Mouse (Mus musculus) midbrain, embryonic 11.5 days (tissue): ENCODE results near the gene Cmtm8. TPM values are rescaled to one million over a fixed set of nuclear protein-coding genes. Genes with fewer than 3 reads are reported as not detected.

Experiments
- ATAC-seq: fragments of 200-750 bp; cut with Nextera tagmentation; 2 replicates; pipeline ENCODE4 v1.8.0; 2017; ENCODE audit warnings: moderate TSS enrichment, moderate library complexity; ENCODE audit not compliant: low FRiP score
- DNase-seq: peaks from one replicate; pipeline ENCODE4 v3.0.0; 2015; ENCODE audit warnings: low spot score; ENCODE audit errors: missing footprints
- H3K27ac ChIP-seq: fragments of 300-500 bp; sonication (generic); 2 replicates; pipeline ENCODE4 v1.5.1; 2014; ENCODE audit warnings: low read depth, low read length
- H3K27me3 ChIP-seq: fragments of 300-500 bp; sonication (generic); 2 replicates; pipeline ENCODE4 v1.6.1; 2014; ENCODE audit warnings: mild to moderate bottlenecking, low read length, moderate library complexity, mixed read lengths; ENCODE audit not compliant: control insufficient read depth, insufficient read depth
- H3K36me3 ChIP-seq: fragments of 300-500 bp; sonication (generic); 2 replicates; pipeline ENCODE4 v1.6.1; 2014; ENCODE audit warnings: mild to moderate bottlenecking, low read length, moderate library complexity, mixed read lengths; ENCODE audit not compliant: control insufficient read depth, insufficient read depth
- H3K4me1 ChIP-seq: fragments of 300-500 bp; sonication (generic); 2 replicates; pipeline ENCODE4 v1.6.1; 2014; ENCODE audit warnings: low read length; ENCODE audit not compliant: control insufficient read depth, insufficient read depth
- H3K4me2 ChIP-seq: fragments of 300-500 bp; sonication (generic); 2 replicates; pipeline ENCODE4 v1.6.1; 2014; ENCODE audit warnings: mild to moderate bottlenecking, moderate library complexity
- H3K4me3 ChIP-seq: fragments of 300-500 bp; sonication (generic); 2 replicates; pipeline ENCODE4 v1.5.1; 2014; ENCODE audit warnings: low read depth, low read length
- H3K9ac ChIP-seq: fragments of 300-500 bp; sonication (generic); 2 replicates; pipeline ENCODE4 v1.6.1; 2014; ENCODE audit warnings: low read length
- H3K9me3 ChIP-seq: fragments of 300-500 bp; sonication (generic); 2 replicates; pipeline ENCODE4 v1.6.1; 2016; ENCODE audit warnings: low read length; ENCODE audit not compliant: control insufficient read depth
- WGBS: fragments of 180-500 bp; shearing (Covaris S2); extraction: QIAGEN DNeasy Blood & Tissue Kit; methylation state at CpG from one replicate; pipeline ENCODE4 v1.1.7; 2014; 5-methylcytosine and 5-hydroxymethylcytosine counted together
- polyA plus RNA-seq: library from polyadenylated mRNA; unstranded; fragments of >200 nt; fragmentation: Nextera tagmentation; extraction: Ambion mirVana; gene quantifications from 2 replicates; pipeline ENCODE4 v1.2.1, GENCODE M21; 2014

Cmtm8 gene
- polyA plus RNA-seq, 1 experiment from 2014 or later = 15.5 TPM

DNA sequence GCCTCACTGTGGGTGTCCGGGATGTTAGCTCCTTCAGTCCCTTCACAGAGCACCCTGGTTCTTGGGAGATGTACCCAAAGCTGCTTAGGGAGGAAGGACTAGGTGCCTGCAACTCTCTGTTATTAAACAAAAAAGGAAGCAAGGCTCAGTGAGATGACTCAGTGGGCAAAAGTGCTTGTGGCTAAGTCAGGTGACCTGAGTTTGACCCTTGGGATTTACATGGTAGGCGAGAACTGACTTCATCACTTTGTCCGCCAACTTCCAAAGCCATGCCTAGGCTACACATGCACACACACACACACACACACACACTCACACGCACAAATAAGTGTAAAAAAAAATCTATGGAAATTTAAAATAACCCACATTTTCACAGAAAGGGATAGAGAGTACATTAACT lies 32.0 kb downstream of the Cmtm8 start:
- Histone ChIP-seq H3K27me3 (no peaks in the 10 kb centered on the region), H3K36me3 (no peaks in the 10 kb centered on the region), H3K27ac (no peak overlapping the region), H3K4me2 (no peak overlapping the region), H3K4me1 (no peaks in the 10 kb centered on the region), H3K4me3 (no peak overlapping the region), H3K9ac (no peak overlapping the region), H3K9me3 (no peaks in the 10 kb centered on the region)
- DNase-seq (no peak), ATAC-seq (no peak)
- 89% methylated on average over 4 of the region's 4 CpGs for WGBS

- no peak overlapping the region for H3K4me2 ChIP-seq
- DNase-seq (no peak), ATAC-seq (no peak)
- H3K9me3 ChIP-seq = no peaks in the 10 kb centered on the region
- H3K4me3 ChIP-seq = no peak overlapping the region
- no peaks in the 10 kb centered on the region for H3K36me3 ChIP-seq
- 80% methylated on average over 11 of the region's 11 CpGs for WGBS
- no peaks in the 10 kb centered on the region for H3K27me3 ChIP-seq
- no peak overlapping the region for H3K27ac ChIP-seq
- H3K9ac ChIP-seq = no peak overlapping the region
- H3K4me1 ChIP-seq = no peaks in the 10 kb centered on the region
These were observed 33.1 kb downstream of the Cmtm8 start for GRCm38 (mm10) chr9:114810837-114811236.

DNA sequence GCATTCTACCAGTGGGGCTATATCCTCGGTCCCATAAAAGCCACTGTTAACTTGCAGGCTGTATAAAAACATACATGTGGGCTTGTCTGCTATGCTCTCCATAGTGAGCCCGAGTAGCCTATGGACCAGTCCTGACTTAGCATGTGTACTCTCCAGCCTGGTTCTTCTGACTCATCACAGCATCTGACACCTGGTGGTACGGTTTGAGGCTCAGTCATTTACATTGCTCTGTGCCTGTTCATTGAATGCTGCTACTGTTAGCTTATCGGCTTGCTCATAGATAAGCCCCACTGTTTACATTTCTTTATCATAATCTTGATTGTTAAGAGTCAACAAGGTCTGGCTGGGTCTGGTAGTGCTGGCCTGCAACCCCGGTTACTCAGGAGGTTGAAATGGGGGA lies 35.3 kb downstream of the Cmtm8 start:
- H3K27ac ChIP-seq = no peak overlapping the region
- WGBS = 83% methylated on average over 5 of the region's 5 CpGs
- no peak overlapping the region for H3K4me3 ChIP-seq
- DNase-seq = no peak
- no peaks in the 10 kb centered on the region for H3K27me3 ChIP-seq
- H3K36me3 ChIP-seq = no peaks in the 10 kb centered on the region
- no peak for ATAC-seq
- no peaks in the 10 kb centered on the region for H3K4me1 ChIP-seq
- H3K4me2 ChIP-seq = no peak overlapping the region
- H3K9me3 ChIP-seq = no peaks in the 10 kb centered on the region
- H3K9ac ChIP-seq = no peak overlapping the region

DNA sequence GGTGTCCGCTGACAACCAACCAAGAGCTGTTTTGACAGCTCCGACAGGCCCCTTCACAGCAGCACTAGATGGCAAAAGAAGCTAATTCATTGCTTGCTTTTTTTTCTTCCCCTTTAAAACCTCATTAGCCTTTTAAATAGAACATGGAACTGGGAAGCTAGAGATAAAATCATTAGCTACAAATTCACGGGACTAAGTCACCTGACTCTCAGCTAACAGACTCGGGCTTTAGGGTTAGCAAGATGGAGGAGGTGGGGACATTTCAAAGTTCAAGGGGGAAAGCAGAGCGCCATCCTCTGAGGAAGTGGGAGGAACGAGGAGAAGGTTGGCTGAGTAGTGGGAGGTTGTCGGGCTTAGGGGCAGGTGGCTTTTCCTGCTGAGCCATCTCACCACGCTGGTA lies 36.7 kb downstream of the Cmtm8 start:
- ATAC-seq (no peak), DNase-seq (no peak)
- Histone ChIP-seq H3K4me3 (no peak overlapping the region), H3K9me3 (no peaks in the 10 kb centered on the region), H3K4me2 (no peak overlapping the region), H3K4me1 (no peaks in the 10 kb centered on the region), H3K36me3 (no peaks in the 10 kb centered on the region), H3K27me3 (no peaks in the 10 kb centered on the region), H3K9ac (no peak overlapping the region), H3K27ac (no peak overlapping the region)
- WGBS = 78% methylated on average over 8 of the region's 8 CpGs

GRCm38 (mm10) chr9:114805151-114805671 lies 38.7 kb downstream of the Cmtm8 start:
- H3K36me3 ChIP-seq = no peaks in the 10 kb centered on the region
- H3K4me1 ChIP-seq = peaks cover 4% of the 10 kb centered on the region
- no peak overlapping the region for H3K4me2 ChIP-seq
- no peak overlapping the region for H3K27ac ChIP-seq
- H3K9ac ChIP-seq = no peak overlapping the region
- no peaks in the 10 kb centered on the region for H3K27me3 ChIP-seq
- DNase-seq (no peak), ATAC-seq (peak; percentile 72)
- no peaks in the 10 kb centered on the region for H3K9me3 ChIP-seq
- WGBS = 74% methylated on average over 19 of the region's 19 CpGs
- H3K4me3 ChIP-seq = no peak overlapping the region

DNA sequence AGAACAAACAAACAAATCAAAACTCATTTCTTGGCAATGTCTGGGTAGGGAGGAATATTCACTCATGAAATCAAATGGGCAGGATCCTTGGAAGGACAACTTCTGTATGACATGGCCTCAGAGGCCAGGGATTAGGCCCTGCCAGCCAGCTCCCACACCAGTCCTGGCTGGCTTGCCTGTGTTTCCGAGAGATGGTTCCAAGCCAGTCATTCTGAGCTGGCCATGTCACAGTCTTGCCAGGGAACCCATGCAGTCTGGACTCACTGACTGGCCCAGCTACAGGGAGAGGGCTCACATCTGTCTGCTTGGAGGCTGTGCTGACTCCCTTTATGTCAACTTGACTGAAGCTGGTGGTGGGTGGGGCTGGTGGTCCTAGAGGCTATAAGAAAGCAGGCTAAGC lies 41.8 kb downstream of the Cmtm8 start:
- no peak for DNase-seq
- Histone ChIP-seq H3K27ac (no peak overlapping the region), H3K27me3 (no peaks in the 10 kb centered on the region), H3K36me3 (no peaks in the 10 kb centered on the region), H3K4me3 (no peak overlapping the region), H3K9ac (no peak overlapping the region), H3K9me3 (no peaks in the 10 kb centered on the region), H3K4me1 (peaks cover 13% of the 10 kb centered on the region), H3K4me2 (no peak overlapping the region)
- ATAC-seq = no peak
- 63% methylated on average over 1 of the region's 1 CpGs for WGBS

- peaks cover 15% of the 10 kb centered on the region for H3K4me1 ChIP-seq
- no peaks in the 10 kb centered on the region for H3K27me3 ChIP-seq
- no peak overlapping the region for H3K9ac ChIP-seq
- no peak overlapping the region for H3K27ac ChIP-seq
- H3K4me2 ChIP-seq = no peak overlapping the region
- no peaks in the 10 kb centered on the region for H3K9me3 ChIP-seq
- no peak overlapping the region for H3K4me3 ChIP-seq
- 21% methylated on average over 15 of the region's 15 CpGs for WGBS
- DNase-seq (no peak), ATAC-seq (no peak)
- H3K36me3 ChIP-seq = no peaks in the 10 kb centered on the region
These were observed 42.7 kb downstream of the Cmtm8 start for GRCm38 (mm10) chr9:114801301-114801700.

DNA sequence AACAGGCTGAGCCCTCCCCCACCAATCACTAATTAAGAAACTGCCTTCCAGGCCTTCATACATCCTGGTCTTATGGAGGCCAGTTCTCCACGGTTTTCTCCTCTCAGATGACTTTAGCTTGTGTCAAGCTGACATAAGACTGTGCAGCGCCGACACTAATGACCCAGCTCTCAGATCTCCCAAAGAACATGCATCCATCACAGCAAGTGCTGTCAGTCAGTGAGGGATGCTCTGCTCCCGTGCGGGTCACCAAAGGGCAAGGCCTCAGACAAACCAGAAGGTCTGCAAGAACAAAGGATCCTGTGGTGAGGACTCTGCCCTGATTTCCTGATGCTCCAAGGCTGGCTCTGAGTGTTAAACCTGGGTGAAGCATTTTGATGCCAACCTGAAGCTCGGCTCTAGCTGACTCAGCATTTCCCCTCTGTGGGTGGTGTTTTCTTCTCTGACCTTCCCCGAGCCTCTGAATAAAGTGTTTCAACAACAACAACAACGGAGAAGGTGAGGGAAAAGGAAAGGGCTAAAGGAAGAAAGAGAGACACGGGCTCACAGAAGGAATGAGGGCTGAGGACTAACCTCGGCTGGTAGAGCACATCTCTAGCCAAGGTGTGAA lies 44.4 kb downstream of the Cmtm8 start:
- Histone ChIP-seq H3K4me2 (no peak overlapping the region), H3K27me3 (no peaks in the 10 kb centered on the region), H3K9me3 (no peaks in the 10 kb centered on the region), H3K4me1 (peaks cover 15% of the 10 kb centered on the region), H3K4me3 (no peak overlapping the region), H3K36me3 (no peaks in the 10 kb centered on the region), H3K27ac (no peak overlapping the region; the same call in 1 of the 2 replicates), H3K9ac (no peak overlapping the region)
- ATAC-seq (no peak), DNase-seq (no peak)
- WGBS = 37% methylated on average over 10 of the region's 10 CpGs

- Histone ChIP-seq H3K4me1 (peaks cover 15% of the 10 kb centered on the region), H3K27me3 (no peaks in the 10 kb centered on the region), H3K9me3 (no peaks in the 10 kb centered on the region), H3K27ac (no peak overlapping the region), H3K9ac (no peak overlapping the region), H3K4me3 (no peak overlapping the region), H3K4me2 (no peak overlapping the region), H3K36me3 (no peaks in the 10 kb centered on the region)
- 38% methylated on average over 6 of the region's 6 CpGs for WGBS
- no peak for DNase-seq
- no peak; the same call in 1 of the 2 replicates for ATAC-seq
These were observed 45.1 kb downstream of the Cmtm8 start for GRCm38 (mm10) chr9:114798845-114799244.
